Mouse (Mus musculus) frontal cortex, adult 2 months (tissue): ENCODE measurements around the gene 9530053A07Rik. TPM values are rescaled to one million over a fixed set of nuclear protein-coding genes. Genes with fewer than 3 reads are reported as not detected.

Experiments used
- DNase-seq, 2 experiments: peaks; one replicate each; pipeline ENCODE4 v3.0.0; 2022; ENCODE audit warnings: low spot score in 1 of 2; ENCODE audit errors: extremely low spot score in 1 of 2
- polyA plus RNA-seq: library from polyadenylated mRNA; depleted of rRNA; stranded (reverse); fragments of >200 nt; gene quantifications from 2 replicates; pipeline ENCODE4 v1.2.3, GENCODE M21; 2012; rRNA removed

9530053A07Rik gene
- polyA plus RNA-seq, 1 experiment: not detected

DNA sequence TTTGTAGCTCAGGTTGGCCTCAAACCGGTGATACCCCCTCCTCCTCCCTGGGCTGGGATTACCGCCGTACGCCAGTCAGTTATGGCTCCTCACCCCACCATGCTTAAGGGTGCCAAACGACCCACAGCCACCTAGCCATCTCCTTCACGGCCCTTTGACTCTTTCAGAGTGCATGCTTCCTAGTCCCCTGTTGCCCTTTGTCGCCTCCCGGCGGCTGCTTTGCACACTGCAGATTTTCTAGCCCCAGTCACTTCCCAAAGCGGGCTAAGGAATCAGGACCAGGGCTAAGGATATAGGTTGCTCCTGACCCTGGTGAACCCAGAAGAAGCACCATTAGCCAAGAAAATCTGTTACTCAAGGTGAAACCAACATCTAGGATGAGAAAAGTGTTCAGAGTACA, 84.9 kb downstream of the 9530053A07Rik start:
- peak in 1 of 2 experiments; percentile 72 for DNase-seq

Other genes with a start within 250 kb of the 9530053A07Rik start
- gene Zfp974, start 200.0 kb upstream of the 9530053A07Rik start, polyA plus RNA-seq: 6.2 and 7.4 TPM in 2 replicates
- gene Zfp780b, start 150.3 kb upstream of the 9530053A07Rik start, polyA plus RNA-seq: 9.2 and 10.3 TPM in 2 replicates
- 2.2 TPM in 2 replicates for gene Zfp850, start 115.4 kb upstream of the 9530053A07Rik start, polyA plus RNA-seq
- 188 and 191 TPM in 2 replicates for gene Psmc4, start 79.4 kb upstream of the 9530053A07Rik start, polyA plus RNA-seq
- 0.25 and 0.32 TPM in 2 replicates for gene Fcgbp, start 58.2 kb upstream of the 9530053A07Rik start, polyA plus RNA-seq
- 90.7 and 99.6 TPM in 2 replicates for gene Fbl, start 40.2 kb downstream of the 9530053A07Rik start, polyA plus RNA-seq
- gene Dyrk1b, start 50.0 kb downstream of the 9530053A07Rik start, polyA plus RNA-seq: 34.0 and 36.2 TPM in 2 replicates
- 56.5 and 57.0 TPM in 2 replicates for gene Eid2, start 138.4 kb downstream of the 9530053A07Rik start, polyA plus RNA-seq
- gene Eid2b, start 148.3 kb downstream of the 9530053A07Rik start, polyA plus RNA-seq: 29.7 and 32.9 TPM in 2 replicates
- gene Selenov, start 161.7 kb downstream of the 9530053A07Rik start, polyA plus RNA-seq: 1.7 and 1.8 TPM in 2 replicates
- 2.0 and 2.6 TPM in 2 replicates for gene Dll3, start 172.8 kb downstream of the 9530053A07Rik start, polyA plus RNA-seq
- gene Timm50, start 182.6 kb downstream of the 9530053A07Rik start, polyA plus RNA-seq: 53.0 and 58.6 TPM in 2 replicates
- 114 and 117 TPM in 2 replicates for gene Supt5, start 209.3 kb downstream of the 9530053A07Rik start, polyA plus RNA-seq
- 618 and 661 TPM in 2 replicates for gene Rps16, start 221.2 kb downstream of the 9530053A07Rik start, polyA plus RNA-seq
- 4.3 and 6.3 TPM in 2 replicates for gene Plekhg2, start 243.1 kb downstream of the 9530053A07Rik start, polyA plus RNA-seq